Mouse (Mus musculus): ENCODE measurements at regions not wholly inside any gene's neighbourhood (a gene's known extent, or its start where the extent isn't known, plus 50 kb on each side); places are given as distances from the start of the nearest gene placed in this dataset.

DNA sequence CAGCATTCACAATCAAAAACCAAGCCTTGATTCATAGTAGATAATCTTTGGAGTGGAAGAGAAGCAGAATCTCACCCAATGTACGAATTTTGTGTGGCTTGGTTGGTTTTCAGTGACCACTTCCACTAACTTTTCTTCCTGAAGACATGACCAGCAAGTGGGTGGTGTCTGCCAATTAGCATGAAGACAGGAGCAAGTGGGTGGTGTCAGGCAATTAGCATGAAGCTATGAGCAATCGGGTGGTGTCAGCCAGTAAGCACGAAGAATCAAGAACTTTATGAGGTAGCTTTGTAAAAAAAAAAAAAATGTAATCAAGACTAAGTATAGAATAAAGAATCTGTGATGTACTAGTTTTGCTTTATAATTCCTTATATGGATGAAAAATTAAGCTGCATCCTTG lies 2319.2 kb upstream of the Gm7489 start:
- no peak overlapping the region for H3K9ac ChIP-seq (replicated peaks; ENCODE audit: low read length)
- H3K4me2 ChIP-seq (replicated peaks; ENCODE audit: low read depth, low read length) = no peak overlapping the region
- no peak overlapping the region for H3K4me3 ChIP-seq (ENCODE audit: low read length)
- 71% methylated on average over 3 of the region's 3 CpGs for WGBS
- H3K4me1 ChIP-seq (ENCODE audit: insufficient read depth, low read length) = no peaks in the 10 kb centered on the region
- H3K27ac ChIP-seq (ENCODE audit: low read length) = no peak overlapping the region
- ATAC-seq (ENCODE audit: low FRiP score, low TSS enrichment) = no peak
- no peaks in the 10 kb centered on the region for H3K36me3 ChIP-seq (ENCODE audit: insufficient read depth, low read length)
- H3K27me3 ChIP-seq (ENCODE audit: insufficient read depth, low read length) = no peaks in the 10 kb centered on the region
- no peaks in the 10 kb centered on the region for H3K9me3 ChIP-seq (ENCODE audit: low read length)

DNA sequence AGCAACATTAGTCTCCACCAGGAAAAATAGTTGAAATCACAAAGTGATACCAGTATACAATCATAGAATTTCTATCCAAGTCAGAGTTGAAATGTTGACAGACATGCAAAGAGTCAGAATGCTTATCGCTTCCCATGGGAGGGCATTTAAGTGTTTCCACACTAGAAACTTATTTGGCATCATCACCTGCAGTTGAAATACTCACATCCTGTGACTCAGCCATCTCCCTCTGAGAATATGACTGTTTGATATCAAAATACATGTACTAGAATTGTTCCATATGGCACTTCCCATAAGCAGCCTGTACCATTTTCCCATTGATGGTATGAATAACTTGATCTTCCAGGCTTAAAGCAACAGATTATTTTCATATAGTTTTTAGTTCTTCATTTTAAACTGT lies 2314.1 kb upstream of the Gm7489 start:
- Histone ChIP-seq H3K36me3 (ENCODE audit: insufficient read depth, low read length) (no peaks in the 10 kb centered on the region), H3K4me3 (ENCODE audit: low read length) (no peak overlapping the region), H3K9ac (replicated peaks; ENCODE audit: low read length) (no peak overlapping the region), H3K27me3 (ENCODE audit: insufficient read depth, low read length) (no peaks in the 10 kb centered on the region), H3K4me1 (ENCODE audit: insufficient read depth, low read length) (no peaks in the 10 kb centered on the region), H3K27ac (ENCODE audit: low read length) (no peak overlapping the region), H3K4me2 (replicated peaks; ENCODE audit: low read depth, low read length) (no peak overlapping the region), H3K9me3 (ENCODE audit: low read length) (no peaks in the 10 kb centered on the region)
- ATAC-seq (ENCODE audit: low FRiP score, low TSS enrichment) = no peak
- 97% methylated on average over 1 of the region's 1 CpGs for WGBS

DNA sequence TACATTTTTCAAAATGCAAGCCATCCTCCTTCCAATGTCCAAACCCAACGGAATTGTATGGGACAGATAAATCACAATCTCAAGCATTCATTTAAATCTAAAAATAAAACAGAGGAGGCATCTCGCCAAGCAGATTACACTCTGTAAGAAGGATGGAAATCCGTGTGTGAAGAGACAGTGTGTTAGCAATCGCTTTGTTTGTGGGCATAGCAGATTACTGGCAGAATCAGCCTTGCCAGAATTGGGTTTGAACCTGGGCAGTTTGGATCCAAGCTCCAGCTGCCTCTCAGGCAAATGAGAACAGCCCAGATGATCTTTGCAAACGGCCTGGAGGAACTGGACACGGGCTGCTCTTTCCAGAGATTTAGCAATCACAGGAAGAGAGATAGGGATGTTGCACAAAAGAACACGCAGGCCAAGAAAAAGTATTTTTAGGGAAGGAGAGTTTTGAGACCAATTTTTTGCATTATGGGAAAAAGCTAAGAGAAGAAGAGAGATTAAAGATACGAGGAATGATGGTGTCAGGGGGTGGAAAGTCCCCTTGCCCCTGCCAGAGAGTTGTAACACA lies 2310.1 kb upstream of the Gm7489 start:
- WGBS = 82% methylated on average over 8 of the region's 8 CpGs
- no peak overlapping the region for H3K4me2 ChIP-seq (replicated peaks; ENCODE audit: low read depth, low read length)
- H3K36me3 ChIP-seq (ENCODE audit: insufficient read depth, low read length) = no peaks in the 10 kb centered on the region
- H3K9me3 ChIP-seq (ENCODE audit: low read length) = no peaks in the 10 kb centered on the region
- H3K4me1 ChIP-seq (ENCODE audit: insufficient read depth, low read length) = no peaks in the 10 kb centered on the region
- no peak overlapping the region for H3K27ac ChIP-seq (ENCODE audit: low read length)
- H3K27me3 ChIP-seq (ENCODE audit: insufficient read depth, low read length) = no peaks in the 10 kb centered on the region
- ATAC-seq (ENCODE audit: low FRiP score, low TSS enrichment) = no peak
- no peak overlapping the region for H3K4me3 ChIP-seq (ENCODE audit: low read length)
- H3K9ac ChIP-seq (replicated peaks; ENCODE audit: low read length) = no peak overlapping the region

DNA sequence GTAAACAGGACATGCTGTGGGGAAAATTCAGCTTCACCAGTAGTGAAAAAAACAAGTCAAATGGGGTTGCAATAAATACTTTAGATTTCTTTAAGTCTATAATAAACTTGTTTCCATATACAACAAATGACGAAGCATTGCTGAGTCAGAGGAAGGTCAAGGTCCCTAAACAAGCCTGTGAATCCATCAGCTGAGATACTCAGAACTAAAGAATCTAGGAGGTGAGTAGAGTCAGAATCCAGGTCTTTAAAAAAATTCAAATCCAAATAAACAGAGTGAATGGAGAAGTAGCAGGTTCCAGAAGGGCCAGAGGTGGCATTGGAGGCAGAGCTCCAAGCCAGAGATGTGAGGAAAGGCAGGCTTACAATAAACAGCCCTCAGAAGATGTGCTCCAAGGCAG lies 2301.1 kb upstream of the Gm7489 start:
- Histone ChIP-seq H3K36me3 (ENCODE audit: insufficient read depth, low read length) (no peaks in the 10 kb centered on the region), H3K4me2 (replicated peaks; ENCODE audit: low read depth, low read length) (no peak overlapping the region), H3K4me3 (ENCODE audit: low read length) (no peak overlapping the region), H3K9ac (replicated peaks; ENCODE audit: low read length) (no peak overlapping the region), H3K9me3 (ENCODE audit: low read length) (no peaks in the 10 kb centered on the region), H3K27ac (ENCODE audit: low read length) (no peak overlapping the region), H3K27me3 (ENCODE audit: insufficient read depth, low read length) (no peaks in the 10 kb centered on the region), H3K4me1 (ENCODE audit: insufficient read depth, low read length) (no peaks in the 10 kb centered on the region)
- no peak for ATAC-seq (ENCODE audit: low FRiP score, low TSS enrichment)
- 70% methylated on average over 1 of the region's 1 CpGs for WGBS

DNA sequence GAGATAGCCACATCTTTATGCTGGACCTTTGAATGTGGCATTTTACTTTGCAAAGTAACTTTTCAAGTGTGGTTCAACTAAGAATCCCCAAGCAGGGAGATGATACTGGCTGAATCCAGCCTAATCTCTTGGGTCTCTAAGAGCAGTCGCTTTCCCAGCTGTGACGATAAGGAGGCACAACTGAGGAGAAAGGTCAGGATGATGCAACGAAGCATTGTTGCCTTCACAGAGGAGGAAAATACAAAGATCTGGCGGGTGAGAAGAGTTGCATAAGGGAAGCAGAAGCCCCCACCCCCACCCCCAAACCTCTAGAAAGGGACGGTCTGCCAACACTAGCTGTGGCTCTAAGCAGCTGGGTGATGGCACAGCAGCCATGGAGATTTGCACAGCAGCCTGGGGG lies 2298.6 kb upstream of the Gm7489 start:
- H3K36me3 ChIP-seq (ENCODE audit: insufficient read depth, low read length) = no peaks in the 10 kb centered on the region
- H3K4me3 ChIP-seq (ENCODE audit: low read length) = no peak overlapping the region
- H3K9ac ChIP-seq (replicated peaks; ENCODE audit: low read length) = no peak overlapping the region
- 79% methylated on average over 5 of the region's 5 CpGs for WGBS
- no peak overlapping the region for H3K4me2 ChIP-seq (replicated peaks; ENCODE audit: low read depth, low read length)
- no peak overlapping the region for H3K27ac ChIP-seq (ENCODE audit: low read length)
- ATAC-seq (ENCODE audit: low FRiP score, low TSS enrichment) = no peak
- no peaks in the 10 kb centered on the region for H3K27me3 ChIP-seq (ENCODE audit: insufficient read depth, low read length)
- no peaks in the 10 kb centered on the region for H3K4me1 ChIP-seq (ENCODE audit: insufficient read depth, low read length)
- no peaks in the 10 kb centered on the region for H3K9me3 ChIP-seq (ENCODE audit: low read length)

DNA sequence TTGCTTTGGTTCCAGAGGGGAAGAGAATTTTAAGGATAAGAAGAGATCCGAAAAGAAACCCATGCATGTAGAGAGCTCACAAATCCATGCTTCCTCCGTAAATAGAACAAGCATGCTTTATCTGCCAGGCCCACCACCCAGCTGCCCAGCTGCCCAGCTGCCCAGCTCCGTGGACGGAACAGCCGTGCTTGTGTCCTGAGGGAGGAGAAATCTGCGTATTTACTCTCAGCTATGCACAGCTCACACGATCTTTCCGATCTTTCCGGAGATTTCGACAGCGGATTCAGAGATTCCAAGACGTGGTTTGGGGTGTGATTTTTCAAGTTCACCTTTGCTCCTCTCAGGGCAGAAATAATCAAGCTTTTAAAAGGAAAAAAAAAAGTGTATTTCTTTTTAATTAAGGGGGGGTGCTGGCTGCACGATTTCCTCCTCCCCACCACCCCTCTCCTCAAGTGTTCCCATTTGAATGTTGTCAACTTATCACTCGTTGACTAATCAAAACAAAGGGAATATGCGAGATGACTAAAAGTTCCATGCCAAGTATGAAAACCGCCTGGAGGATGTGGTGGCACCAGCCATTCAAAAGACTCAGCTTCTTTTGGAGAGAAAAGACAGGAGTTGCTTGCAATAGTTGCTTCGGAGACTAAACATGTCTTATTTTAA lies 2293.2 kb upstream of the Gm7489 start:
- no peak overlapping the region for H3K4me3 ChIP-seq (ENCODE audit: low read length)
- H3K4me1 ChIP-seq (ENCODE audit: insufficient read depth, low read length) = no peaks in the 10 kb centered on the region
- 68% methylated on average over 17 of the region's 17 CpGs for WGBS
- H3K9ac ChIP-seq (replicated peaks; ENCODE audit: low read length) = no peak overlapping the region
- H3K9me3 ChIP-seq (ENCODE audit: low read length) = no peaks in the 10 kb centered on the region
- H3K4me2 ChIP-seq (replicated peaks; ENCODE audit: low read depth, low read length) = peak overlapping the region; percentile 19; the same call in 1 of the 2 replicates
- ATAC-seq (ENCODE audit: low FRiP score, low TSS enrichment) = no peak
- no peaks in the 10 kb centered on the region for H3K27me3 ChIP-seq (ENCODE audit: insufficient read depth, low read length)
- H3K36me3 ChIP-seq (ENCODE audit: insufficient read depth, low read length) = no peaks in the 10 kb centered on the region
- no peak overlapping the region for H3K27ac ChIP-seq (ENCODE audit: low read length)

DNA sequence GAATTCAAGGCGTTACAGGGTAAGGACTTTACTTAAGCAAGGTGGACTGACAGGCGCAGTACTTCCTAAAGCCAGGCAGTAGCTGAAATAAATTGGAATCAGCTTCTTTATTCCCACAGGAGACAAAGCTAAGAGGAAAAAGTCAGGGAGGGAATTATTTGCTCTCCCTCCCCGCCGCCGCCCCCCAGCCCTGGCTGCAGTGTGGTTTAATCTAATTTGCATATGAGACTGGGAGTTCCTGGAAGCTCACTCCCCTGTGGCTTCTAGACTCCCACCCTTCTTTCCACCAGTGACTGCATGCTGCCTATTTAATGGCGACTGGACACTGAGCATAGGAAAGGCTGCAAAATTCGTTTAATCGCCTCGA lies 2292.7 kb upstream of the Gm7489 start:
- Histone ChIP-seq H3K9me3 (ENCODE audit: low read length) (no peaks in the 10 kb centered on the region), H3K27ac (ENCODE audit: low read length) (no peak overlapping the region), H3K4me2 (replicated peaks; ENCODE audit: low read depth, low read length) (peak overlapping the region; percentile 19; the same call in 1 of the 2 replicates), H3K4me1 (ENCODE audit: insufficient read depth, low read length) (no peaks in the 10 kb centered on the region), H3K27me3 (ENCODE audit: insufficient read depth, low read length) (no peaks in the 10 kb centered on the region), H3K4me3 (ENCODE audit: low read length) (no peak overlapping the region), H3K36me3 (ENCODE audit: insufficient read depth, low read length) (no peaks in the 10 kb centered on the region), H3K9ac (replicated peaks; ENCODE audit: low read length) (no peak overlapping the region)
- WGBS = 60% methylated on average over 9 of the region's 9 CpGs
- ATAC-seq (ENCODE audit: low FRiP score, low TSS enrichment) = peak; percentile 62; the same call in 1 of the 2 replicates

DNA sequence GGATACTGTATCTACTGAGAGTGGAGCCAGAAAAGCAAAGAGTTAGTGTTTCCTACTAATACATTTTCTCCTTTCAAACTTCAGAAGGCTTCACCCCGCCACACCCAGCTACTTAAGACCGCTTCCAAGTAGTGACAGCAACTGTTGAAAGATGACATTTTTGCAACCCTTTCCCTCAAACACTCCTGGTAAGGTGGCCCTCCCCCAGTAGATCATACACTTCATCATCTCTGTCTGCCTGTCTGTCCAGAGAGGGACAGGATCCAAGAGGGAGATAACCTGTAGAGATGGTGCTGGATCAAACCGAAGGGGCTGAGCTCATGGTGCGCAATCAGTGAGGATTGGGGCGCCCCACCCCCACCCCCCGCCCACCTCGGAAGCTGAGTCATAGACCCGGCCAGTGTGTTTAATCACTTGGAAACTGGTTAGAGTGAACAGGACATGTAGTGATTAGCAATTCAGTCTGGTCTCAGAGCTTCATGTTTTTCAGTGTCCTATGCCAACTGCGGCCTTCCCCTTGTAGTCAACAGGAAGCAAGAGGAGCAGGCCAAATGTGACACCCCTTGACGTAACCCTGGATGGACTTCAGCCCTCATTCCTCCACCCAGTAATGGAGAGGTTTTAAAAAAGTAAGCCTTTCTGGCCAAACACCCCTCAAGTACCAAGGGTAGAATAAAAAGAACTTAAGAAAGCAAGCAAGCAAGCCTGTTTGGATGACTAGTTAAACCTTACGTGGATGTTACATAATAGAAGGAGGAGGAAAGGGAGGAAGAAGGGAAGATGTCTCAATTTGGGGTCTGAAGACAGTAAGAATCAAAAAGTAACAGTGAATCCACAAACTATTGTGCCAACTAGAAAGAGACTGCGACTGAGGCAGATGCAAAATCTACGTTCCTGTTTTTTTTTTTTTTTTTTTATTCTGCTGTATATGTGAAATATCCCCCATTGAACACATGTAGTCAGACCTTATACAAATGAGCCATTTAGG lies 2291.9 kb upstream of the Gm7489 start:
- Histone ChIP-seq H3K27ac (ENCODE audit: low read length) (no peak overlapping the region), H3K9ac (replicated peaks; ENCODE audit: low read length) (no peak overlapping the region), H3K36me3 (ENCODE audit: insufficient read depth, low read length) (no peaks in the 10 kb centered on the region), H3K27me3 (ENCODE audit: insufficient read depth, low read length) (no peaks in the 10 kb centered on the region), H3K4me3 (ENCODE audit: low read length) (no peak overlapping the region), H3K9me3 (ENCODE audit: low read length) (no peaks in the 10 kb centered on the region), H3K4me1 (ENCODE audit: insufficient read depth, low read length) (no peaks in the 10 kb centered on the region), H3K4me2 (replicated peaks; ENCODE audit: low read depth, low read length) (no peak overlapping the region)
- peak; percentile 43 for ATAC-seq (ENCODE audit: low FRiP score, low TSS enrichment)
- 74% methylated on average over 13 of the region's 13 CpGs for WGBS

DNA sequence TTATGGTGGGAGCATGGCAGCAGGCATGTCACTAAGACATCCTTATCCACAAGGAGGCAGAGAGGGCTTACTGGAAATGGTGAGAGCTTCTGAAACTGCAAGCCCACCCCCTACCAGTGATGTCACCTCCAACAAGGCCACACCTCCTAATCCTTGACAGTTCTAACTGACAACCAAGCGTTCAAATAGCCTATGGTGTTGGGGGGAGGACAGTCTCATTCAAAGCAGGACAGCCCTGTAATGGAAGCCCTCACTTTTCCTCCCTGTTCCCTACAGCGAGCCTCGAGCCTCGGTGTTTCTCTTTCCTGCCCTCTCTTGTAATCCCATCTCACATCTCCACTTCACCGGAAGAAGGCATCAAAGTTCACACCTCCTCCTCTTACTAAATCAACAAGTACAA lies 2290.6 kb upstream of the Gm7489 start:
- no peaks in the 10 kb centered on the region for H3K4me1 ChIP-seq (ENCODE audit: insufficient read depth, low read length)
- H3K4me3 ChIP-seq (ENCODE audit: low read length) = no peak overlapping the region
- no peaks in the 10 kb centered on the region for H3K27me3 ChIP-seq (ENCODE audit: insufficient read depth, low read length)
- whole genome bisulfite sequencing = 15% methylated on average over 5 of the region's 5 CpGs
- H3K9ac ChIP-seq (replicated peaks; ENCODE audit: low read length) = no peak overlapping the region
- H3K36me3 ChIP-seq (ENCODE audit: insufficient read depth, low read length) = no peaks in the 10 kb centered on the region
- H3K4me2 ChIP-seq (replicated peaks; ENCODE audit: low read depth, low read length) = no peak overlapping the region
- ATAC-seq (ENCODE audit: low FRiP score, low TSS enrichment) = peak; percentile 59; the same call in 1 of the 2 replicates
- no peak overlapping the region for H3K27ac ChIP-seq (ENCODE audit: low read length)
- no peaks in the 10 kb centered on the region for H3K9me3 ChIP-seq (ENCODE audit: low read length)

DNA sequence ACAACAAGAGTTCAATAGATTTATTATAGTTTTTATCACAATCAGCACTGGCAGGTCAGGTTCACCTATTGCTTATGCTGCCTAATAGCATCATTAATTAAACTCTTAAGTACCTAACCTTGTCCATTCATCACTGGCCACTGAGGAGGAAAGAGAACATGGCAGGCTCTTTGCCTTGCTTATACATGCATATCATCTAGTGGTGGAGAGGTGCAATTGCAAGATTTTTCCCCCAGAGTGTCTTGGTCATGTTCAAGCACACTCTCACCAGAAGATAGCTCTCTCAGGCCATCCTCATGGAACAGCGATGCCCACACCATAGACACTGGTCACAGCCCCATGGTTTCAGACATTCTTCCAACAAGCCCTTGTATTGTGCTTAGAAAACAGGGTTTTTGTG lies 2289.1 kb upstream of the Gm7489 start:
- H3K9me3 ChIP-seq (ENCODE audit: low read length) = no peaks in the 10 kb centered on the region
- H3K4me2 ChIP-seq (replicated peaks; ENCODE audit: low read depth, low read length) = no peak overlapping the region
- no peaks in the 10 kb centered on the region for H3K27me3 ChIP-seq (ENCODE audit: insufficient read depth, low read length)
- no peaks in the 10 kb centered on the region for H3K4me1 ChIP-seq (ENCODE audit: insufficient read depth, low read length)
- H3K36me3 ChIP-seq (ENCODE audit: insufficient read depth, low read length) = no peaks in the 10 kb centered on the region
- 76% methylated on average over 1 of the region's 1 CpGs for WGBS
- H3K4me3 ChIP-seq (ENCODE audit: low read length) = no peak overlapping the region
- no peak overlapping the region for H3K27ac ChIP-seq (ENCODE audit: low read length)
- H3K9ac ChIP-seq (replicated peaks; ENCODE audit: low read length) = no peak overlapping the region
- ATAC-seq (ENCODE audit: low FRiP score, low TSS enrichment) = no peak

All from kidney, embryonic 16.5 days (tissue).